Mouse (Mus musculus) cortical plate, adult 2 months (tissue): ENCODE measurements around the gene Ctnnbl1.

ENCODE experiments used
- CTCF ChIP-seq: fragments of 200-500 bp; IDR thresholded peaks from 2 replicates; pipeline ENCODE4 v1.5.1; 2011; ENCODE audit warnings: mild to moderate bottlenecking, control low read depth, low read length; ENCODE audit not compliant: insufficient read depth; ENCODE audit errors: extremely low read depth
- POLR2A ChIP-seq: fragments of 200-500 bp; IDR thresholded peaks from 2 replicates; pipeline ENCODE4 v1.6.1; 2011; ENCODE audit warnings: mild to moderate bottlenecking, low read length, control low read depth; ENCODE audit not compliant: insufficient read depth; ENCODE audit errors: extremely low read depth

DNA sequence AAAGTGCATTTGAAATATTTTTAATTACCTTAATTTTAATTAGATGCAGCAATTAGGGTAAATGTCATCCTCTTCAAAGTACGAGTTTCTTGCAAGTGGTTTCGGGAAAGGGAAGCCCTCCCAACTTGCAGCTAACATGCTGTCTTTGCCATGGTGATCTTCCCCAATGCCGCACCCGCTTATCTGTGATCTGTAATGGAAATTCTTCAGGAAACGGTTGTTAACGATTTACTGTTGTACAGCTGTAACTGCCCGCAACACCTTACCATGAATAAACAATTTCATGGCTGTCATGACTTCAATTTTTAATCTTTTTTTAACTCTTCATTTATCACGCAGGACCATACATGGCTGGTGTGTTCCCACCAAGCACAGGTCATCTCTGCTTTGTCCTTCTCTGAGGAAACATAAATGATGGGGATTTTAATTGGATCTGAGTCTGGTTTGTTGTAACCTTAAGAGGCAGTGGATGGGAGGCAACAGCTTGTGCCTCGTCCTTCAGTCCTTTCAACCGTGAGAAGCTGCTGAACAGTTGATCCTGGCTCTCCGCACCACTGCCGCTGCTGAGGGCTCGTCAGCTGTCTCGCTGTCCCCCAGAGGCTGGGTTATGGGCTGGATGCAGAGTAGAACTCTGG is 54.4 kb downstream of the Ctnnbl1 start:
- no peak for TF ChIP-seq CTCF
- no peak for TF ChIP-seq POLR2A
